Mouse (Mus musculus) CH12.LX (cell line): ENCODE results near the gene Fbln1. TPM values are rescaled to one million over a fixed set of nuclear protein-coding genes. Genes with fewer than 3 reads are reported as not detected.

ENCODE experiments used
- DNase-seq: peaks from one replicate; pipeline ENCODE4 v3.0.0-alpha.2; 2013; ENCODE audit errors: extremely low read depth
- H3K27ac ChIP-seq: 2 replicates; pipeline ENCODE4 v1.5.1; 2012; ENCODE audit warnings: low read depth, mild to moderate bottlenecking, control low read depth, moderate library complexity; ENCODE audit not compliant: insufficient read depth
- H3K27me3 ChIP-seq: replicated peaks from 2 replicates; pipeline ENCODE3; 2012; ENCODE audit warnings: inconsistent platforms
- H3K36me3 ChIP-seq, 2 experiments: replicated peaks in 1 of 2; 2 replicates each; pipeline versions ENCODE3 to v1.6.1; 2012; ENCODE audit warnings: inconsistent platforms in 1 of 2, low read length in 1 of 2, mild to moderate bottlenecking in 1 of 2, mixed read lengths in 1 of 2, moderate library complexity in 1 of 2; ENCODE audit not compliant: control insufficient read depth in 1 of 2, insufficient read depth in 1 of 2
- H3K4me1 ChIP-seq, 2 experiments: 2 replicates each; pipeline ENCODE4 v1.6.1; 2012; ENCODE audit warnings: inconsistent platforms in 1 of 2, moderate library complexity in 1 of 2; ENCODE audit not compliant: insufficient read depth in 2 of 2, control insufficient read depth in 1 of 2
- H3K4me2 ChIP-seq: 2 replicates; pipeline ENCODE4 v1.6.1; 2012; ENCODE audit warnings: low read depth, mild to moderate bottlenecking, control low read depth; ENCODE audit not compliant: poor library complexity, insufficient read depth, severe bottlenecking
- H3K4me3 ChIP-seq, 3 experiments: fragments of 150-350 bp in 1 of 3; sonication (generic) in 1 of 3; replicated peaks in 1 of 3; 2 replicates each; pipeline versions ENCODE3 to v1.5.1; 2011 to 2012; ENCODE audit warnings: low read depth in 2 of 3, low read length in 2 of 3, mild to moderate bottlenecking in 2 of 3, moderate library complexity in 2 of 3, control low read depth in 1 of 3, improper control_type of control experiment in 1 of 3, inconsistent platforms in 1 of 3, mixed read lengths in 1 of 3; ENCODE audit not compliant: poor library complexity in 1 of 3
- H3K79me2 ChIP-seq: replicated peaks from 2 replicates; pipeline ENCODE4 v1.6.1; 2012; ENCODE audit warnings: mild to moderate bottlenecking, moderate library complexity; ENCODE audit not compliant: control insufficient read depth, poor library complexity, insufficient read depth, severe bottlenecking; ENCODE audit errors: extremely low read depth
- H3K9ac ChIP-seq: 2 replicates; pipeline ENCODE4 v1.6.1; 2012; ENCODE audit warnings: low read depth, mild to moderate bottlenecking, control low read depth, moderate library complexity; ENCODE audit not compliant: insufficient read depth
- H3K9me3 ChIP-seq: replicated peaks from 2 replicates; pipeline ENCODE3; 2012; ENCODE audit warnings: low read length, inconsistent platforms, mixed read lengths
- BHLHE40 ChIP-seq: IDR thresholded peaks from 2 replicates; pipeline ENCODE4 v1.6.1; 2011; ENCODE audit warnings: mild to moderate bottlenecking, low read depth, low read length, improper control_type of control experiment
- CHD1 ChIP-seq: IDR thresholded peaks from 2 replicates; pipeline ENCODE4 v1.6.1; 2012; ENCODE audit warnings: low read depth, low read length, improper control_type of control experiment, inconsistent platforms
- CHD2 ChIP-seq: IDR thresholded peaks from 2 replicates; pipeline ENCODE4 v1.6.1; 2011; ENCODE audit warnings: low read length, improper control_type of control experiment
- CTCF ChIP-seq, 2 experiments: IDR thresholded peaks in 1 of 2; conservative IDR thresholded peaks in 1 of 2; 2 replicates each; pipeline ENCODE4 v1.5.1; 2011 to 2012; ENCODE audit warnings: low read depth in 2 of 2, low read length in 2 of 2, improper control_type of control experiment in 1 of 2, inconsistent platforms in 1 of 2, mild to moderate bottlenecking in 1 of 2, moderate library complexity in 1 of 2
- E2F4 ChIP-seq: IDR thresholded peaks from 2 replicates; pipeline ENCODE4 v1.6.1; 2011; ENCODE audit warnings: low read depth, low read length, improper control_type of control experiment; ENCODE audit not compliant: insufficient replicate concordance
- ETS1 ChIP-seq: conservative IDR thresholded peaks from 2 replicates; pipeline ENCODE4 v1.6.1; 2012; ENCODE audit warnings: low read depth, mild to moderate bottlenecking, inconsistent platforms, low read length, improper control_type of control experiment, moderate library complexity
- GABPA ChIP-seq: IDR thresholded peaks from 2 replicates; pipeline ENCODE4 v1.6.1; 2012; ENCODE audit warnings: low read depth, low read length, improper control_type of control experiment, inconsistent platforms; ENCODE audit not compliant: insufficient replicate concordance
- HCFC1 ChIP-seq: IDR thresholded peaks from 2 replicates; pipeline ENCODE4 v1.6.1; 2012; ENCODE audit warnings: low read depth, mild to moderate bottlenecking, inconsistent platforms, low read length, improper control_type of control experiment
- IRF4 ChIP-seq: IDR thresholded peaks from 2 replicates; pipeline ENCODE4 v1.6.1; 2014; ENCODE audit warnings: low read depth, mild to moderate bottlenecking, inconsistent platforms, low read length, improper control_type of control experiment
- KAT2A ChIP-seq: IDR thresholded peaks from 2 replicates; pipeline ENCODE4 v1.6.1; 2012; ENCODE audit warnings: low read length, improper control_type of control experiment, inconsistent platforms; ENCODE audit not compliant: insufficient replicate concordance
- MAZ ChIP-seq: IDR thresholded peaks from 2 replicates; pipeline ENCODE4 v1.6.1; 2012; ENCODE audit warnings: low read depth, mild to moderate bottlenecking, inconsistent platforms, low read length, improper control_type of control experiment, moderate library complexity
- MXI1 ChIP-seq: IDR thresholded peaks from 2 replicates; pipeline ENCODE4 v1.6.1; 2011; ENCODE audit warnings: mild to moderate bottlenecking, low read depth, low read length, improper control_type of control experiment
- MYC ChIP-seq: IDR thresholded peaks from 2 replicates; pipeline ENCODE4 v1.6.1; 2011; ENCODE audit warnings: low read depth, mild to moderate bottlenecking, improper control_type of control experiment, low read length
- NELFE ChIP-seq: IDR thresholded peaks from 2 replicates; pipeline ENCODE4 v1.6.1; 2011; ENCODE audit warnings: low read depth, low read length, improper control_type of control experiment
- NRF1 ChIP-seq: IDR thresholded peaks from 2 replicates; pipeline ENCODE4 v1.6.1; 2014; ENCODE audit warnings: low read depth, mild to moderate bottlenecking, inconsistent platforms, low read length, improper control_type of control experiment, moderate library complexity
- PAX5 ChIP-seq: IDR thresholded peaks from 2 replicates; pipeline ENCODE4 v1.6.1; 2012; ENCODE audit warnings: low read length, inconsistent platforms, mixed read lengths
- POLR2AphosphoS2 ChIP-seq: IDR thresholded peaks from 2 replicates; pipeline ENCODE4 v1.6.1; 2011; ENCODE audit warnings: low read depth, low read length, improper control_type of control experiment
- SIN3A ChIP-seq: IDR thresholded peaks from 2 replicates; pipeline ENCODE4 v1.6.1; 2012; ENCODE audit warnings: low read length, improper control_type of control experiment, inconsistent platforms
- SMC3 ChIP-seq: IDR thresholded peaks from 2 replicates; pipeline ENCODE4 v1.6.1; 2011; ENCODE audit warnings: low read depth, low read length, improper control_type of control experiment
- TCF12 ChIP-seq: IDR thresholded peaks from 2 replicates; pipeline ENCODE4 v1.6.1; 2014; ENCODE audit warnings: low read depth, mild to moderate bottlenecking, inconsistent platforms, low read length, improper control_type of control experiment
- ZKSCAN1 ChIP-seq: IDR thresholded peaks from 2 replicates; pipeline ENCODE4 v1.6.1; 2012; ENCODE audit warnings: low read depth, inconsistent platforms, low read length, improper control_type of control experiment, borderline replicate concordance
- ZMIZ1 ChIP-seq: IDR thresholded peaks from 2 replicates; pipeline ENCODE4 v1.6.1; 2012; ENCODE audit warnings: low read depth, mild to moderate bottlenecking, inconsistent platforms, low read length, improper control_type of control experiment
- dilution Hi-C: fragments of 300-500 bp; cut with MboI; formaldehyde crosslinking; loops from 2 replicates; pipeline ENCODE4 v1.14.3; 2020; ENCODE audit warnings: low sequenced_read_pairs; ENCODE audit not compliant: extremely low pct_unique_long_range_greater_than_20kb, extremely low pct_ligation_motif_present
- in situ Hi-C: fragments of 300-500 bp; cut with MboI; formaldehyde crosslinking; loops from 3 replicates; pipeline ENCODE4 v1.14.3; 2019; ENCODE audit warnings: low sequenced_read_pairs, low pct_ligation_motif_present, low pct_unique_long_range_greater_than_20kb, mixed read lengths
- polyA plus RNA-seq: library from polyadenylated mRNA; unstranded; fragments of >175 nt; gene quantifications from 2 replicates; pipeline ENCODE4 v1.2.1, GENCODE M21; 2012; ENCODE audit warnings: low read depth; ENCODE audit not compliant: insufficient read length
- total RNA-seq, 2 experiments: library from RNA; depleted of rRNA; stranded (reverse); fragments of 300-350 nt in 1 of 2; fragments of >200 nt in 1 of 2; gene quantifications; 2 replicates each; pipeline ENCODE4 v1.2.3; 2012 to 2014

Gene Fbln1
- total and polyA plus RNA-seq, 3 experiments: 1.4 TPM; not detected in 2

DNA sequence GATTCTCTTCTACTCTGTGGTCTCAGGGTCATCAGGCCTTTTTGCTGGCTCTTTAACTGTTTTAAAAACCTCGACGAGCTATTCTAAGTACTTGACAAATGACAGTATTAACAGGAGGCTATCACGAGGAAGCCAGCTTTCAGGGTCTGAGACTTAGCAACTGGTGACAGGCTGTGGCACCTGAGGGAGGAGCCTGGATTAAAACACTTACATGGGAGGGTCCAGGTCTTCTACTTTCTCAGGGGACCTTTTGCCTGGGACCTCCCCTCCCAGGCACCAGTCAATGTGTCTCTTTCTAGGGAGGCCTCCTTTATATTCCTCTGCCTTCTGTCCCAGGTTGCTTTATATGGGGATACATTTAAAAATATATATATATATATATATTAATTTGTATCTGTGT is 128.5 kb downstream of the Fbln1 start:
- peaks cover 0 to 8% of the 10 kb centered on the region in 2 experiments for H3K36me3 ChIP-seq
- TF ChIP-seq TCF12 (no peak), HCFC1 (no peak), ZKSCAN1 (no peak), MYC (no peak), KAT2A (no peak), SMC3 (no peak), NRF1 (no peak), PAX5 (no peak), IRF4 (no peak), CTCF (conservative IDR thresholded peaks at IDR 0.05 in 1 of 2, IDR thresholded peaks at IDR 0.05 in 1 of 2; ENCODE audit: low read depth in 2 of 2, low read length in 2 of 2) (no peak), MXI1 (no peak), E2F4 (no peak), CHD1 (no peak), NELFE (no peak), POLR2AphosphoS2 (no peak), GABPA (no peak), ZMIZ1 (no peak), CHD2 (no peak), BHLHE40 (no peak)
- no peaks in the 10 kb centered on the region for H3K9me3 ChIP-seq
- H3K4me2 ChIP-seq: no peak overlapping the region
- H3K4me1 ChIP-seq: peaks cover 4 to 41% of the 10 kb centered on the region in 2 experiments; a peak in 3 of 4 replicates
- in situ Hi-C loops: no loop called here
- no peak overlapping the region for H3K27ac ChIP-seq
- H3K4me3 ChIP-seq: no peak overlapping the region
- no peak overlapping the region for H3K9ac ChIP-seq
- dilution Hi-C loops: no loop called here
- no peaks in the 10 kb centered on the region for H3K27me3 ChIP-seq
- DNase-seq: no peak
- H3K79me2 ChIP-seq: peaks cover 28% of the 10 kb centered on the region

DNA sequence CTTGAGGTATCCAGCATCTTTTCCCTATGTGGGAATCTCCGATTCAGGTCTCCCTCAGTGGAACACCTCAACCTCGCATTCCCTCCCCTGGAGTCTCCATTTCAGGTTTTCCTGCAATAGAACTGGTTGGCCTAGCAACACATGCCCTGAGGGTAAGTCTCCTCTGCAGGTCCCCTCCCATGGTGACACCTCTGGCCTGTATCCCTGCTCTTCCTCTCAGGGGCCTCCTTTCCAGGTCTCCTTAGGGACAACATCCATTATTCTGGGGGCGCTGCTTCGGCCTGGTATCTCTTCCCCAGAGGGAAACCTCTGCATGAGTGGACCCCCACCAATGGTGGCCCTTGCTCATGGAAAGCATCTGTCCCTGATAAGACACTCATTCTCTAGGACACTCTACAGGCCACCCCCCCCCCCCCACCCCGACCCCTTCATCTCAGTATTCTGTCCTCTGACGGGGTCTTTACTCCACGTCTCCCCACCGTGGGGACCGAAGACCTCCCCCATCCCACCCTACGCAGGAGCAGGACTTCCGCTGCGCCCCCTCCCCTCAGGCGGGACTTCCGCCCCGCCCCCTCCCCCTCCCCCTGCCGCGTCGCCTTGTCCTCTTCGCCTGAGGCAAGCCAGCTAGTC is 130.0 kb downstream of the Fbln1 start, which contains the start of gene Atxn10:
Gene Atxn10, plus strand, starts transcription at position 575 of the 630 bp plus-strand sequence.
- in situ Hi-C loops: no loop called here
- no peak for TF ChIP-seq ETS1
- TF ChIP-seq SIN3A: no peak
- 0 out of 2 replicates have a peak, but pooled peaks have one; percentile 57 for TF ChIP-seq MAZ
- TF ChIP-seq, all 38 proteins: peak for 1
- peak within 1 kb of the TSS; percentile 84 to 98 (median 94) for H3K4me3 ChIP-seq
- DNase-seq: no peak
- H3K27me3 ChIP-seq: no peaks in the 10 kb centered on the region
- dilution Hi-C loops: no loop called here
- no peaks in the 10 kb centered on the region for H3K9me3 ChIP-seq
- H3K27ac ChIP-seq: peak within 1 kb of the TSS; percentile 88
- peaks cover 4 to 41% of the 10 kb centered on the region in 2 experiments; a peak in 3 of 4 replicates for H3K4me1 ChIP-seq
- H3K4me2 ChIP-seq: peak within 1 kb of the TSS; percentile 66
- peaks cover 0 to 11% of the 10 kb centered on the region in 2 experiments for H3K36me3 ChIP-seq
- H3K9ac ChIP-seq: peak within 1 kb of the TSS; percentile 93
- H3K79me2 ChIP-seq: peaks cover 38% of the 10 kb centered on the region

Other genes starting within 250 kb of the Fbln1 start
- 10.9 and 12.9 TPM in 2 replicates for gene 5031439G07Rik, start 217.4 kb upstream of the Fbln1 start, total RNA-seq (2012; rRNA removed)
- 8.6 and 9.4 TPM in 2 replicates for gene 5031439G07Rik, start 217.4 kb upstream of the Fbln1 start, total RNA-seq (2014; rRNA removed)
- 22.7 and 26.0 TPM in 2 replicates for gene 5031439G07Rik, start 217.4 kb upstream of the Fbln1 start, polyA plus RNA-seq
- gene Upk3a, start 188.8 kb upstream of the Fbln1 start, total RNA-seq (2012; rRNA removed): not detected in 2 replicates
- not detected in 2 replicates for gene Upk3a, start 188.8 kb upstream of the Fbln1 start, total RNA-seq (2014; rRNA removed)
- gene Upk3a, start 188.8 kb upstream of the Fbln1 start, polyA plus RNA-seq: not detected in 2 replicates
- 13.1 and 14.1 TPM in 2 replicates for gene Fam118a, start 177.0 kb upstream of the Fbln1 start, total RNA-seq (2012; rRNA removed)
- 18.2 and 18.4 TPM in 2 replicates for gene Fam118a, start 177.0 kb upstream of the Fbln1 start, total RNA-seq (2014; rRNA removed)
- 15.0 and 15.5 TPM in 2 replicates for gene Fam118a, start 177.0 kb upstream of the Fbln1 start, polyA plus RNA-seq
- not detected in 2 replicates for gene Smc1b, start 74.0 kb upstream of the Fbln1 start, total RNA-seq (2012; rRNA removed)
- not detected in 2 replicates for gene Smc1b, start 74.0 kb upstream of the Fbln1 start, total RNA-seq (2014; rRNA removed)
- gene Smc1b, start 74.0 kb upstream of the Fbln1 start, polyA plus RNA-seq: not detected in 2 replicates
- not detected in 2 replicates for gene Ribc2, start 73.9 kb upstream of the Fbln1 start, total RNA-seq (2012; rRNA removed)
- not detected in 2 replicates for gene Ribc2, start 73.9 kb upstream of the Fbln1 start, total RNA-seq (2014; rRNA removed)
- not detected in 2 replicates for gene Ribc2, start 73.9 kb upstream of the Fbln1 start, polyA plus RNA-seq
- gene Atxn10, start 130.3 kb downstream of the Fbln1 start, total RNA-seq (2012; rRNA removed): 71.4 and 81.7 TPM in 2 replicates
- 92.3 and 101 TPM in 2 replicates for gene Atxn10, start 130.3 kb downstream of the Fbln1 start, total RNA-seq (2014; rRNA removed)
- 151 and 170 TPM in 2 replicates for gene Atxn10, start 130.3 kb downstream of the Fbln1 start, polyA plus RNA-seq